Mouse (Mus musculus) MEL (cell line): ENCODE results near the gene Rundc3b. TPM values are rescaled to one million over a fixed set of nuclear protein-coding genes. Genes with fewer than 3 reads are reported as not detected.

Experiments
- DNase-seq: peaks from one replicate; pipeline ENCODE4 v3.0.0; 2011; ENCODE audit warnings: low read depth, low spot score
- H3K27ac ChIP-seq: 2 replicates; pipeline ENCODE4 v1.5.1; 2012; ENCODE audit warnings: low read depth, mild to moderate bottlenecking, control low read depth, low read length, moderate library complexity; ENCODE audit not compliant: control insufficient read depth
- H3K27me3 ChIP-seq, 2 experiments: fragments of 150-350 bp in 1 of 2; sonication (generic) in 1 of 2; 2 replicates each; pipeline ENCODE4 v1.6.1; 2012; ENCODE audit warnings: low read length in 2 of 2, mild to moderate bottlenecking in 2 of 2, improper control_type of control experiment in 1 of 2, moderate library complexity in 1 of 2; ENCODE audit not compliant: insufficient read depth in 2 of 2, control insufficient read depth in 1 of 2
- H3K36me3 ChIP-seq, 2 experiments: 2 replicates each; pipeline ENCODE4 v1.6.1; 2012 to 2014; ENCODE audit warnings: low read length in 2 of 2, improper control_type of control experiment in 1 of 2, inconsistent platforms in 1 of 2, mild to moderate bottlenecking in 1 of 2; ENCODE audit not compliant: insufficient read depth in 2 of 2, control insufficient read depth in 1 of 2
- H3K4me1 ChIP-seq, 2 experiments: fragments of 150-350 bp in 1 of 2; sonication (generic) in 1 of 2; 2 replicates each; pipeline ENCODE4 v1.6.1; 2012; ENCODE audit warnings: low read length in 2 of 2, improper control_type of control experiment in 1 of 2, mild to moderate bottlenecking in 1 of 2; ENCODE audit not compliant: insufficient read depth in 2 of 2, control insufficient read depth in 1 of 2
- H3K4me3 ChIP-seq, 2 experiments: fragments of 150-350 bp in 1 of 2; sonication (generic) in 1 of 2; 2 replicates each; pipeline ENCODE4 v1.5.1; 2012; ENCODE audit warnings: low read depth in 2 of 2, low read length in 2 of 2, mild to moderate bottlenecking in 2 of 2, moderate library complexity in 2 of 2, control low read depth in 1 of 2, improper control_type of control experiment in 1 of 2; ENCODE audit not compliant: control insufficient read depth in 1 of 2, insufficient read depth in 1 of 2
- H3K79me2 ChIP-seq: 2 replicates; pipeline ENCODE4 v1.6.1; 2012; ENCODE audit warnings: mild to moderate bottlenecking, low read length, moderate library complexity; ENCODE audit not compliant: control insufficient read depth, poor library complexity, insufficient read depth
- H3K9ac ChIP-seq: 2 replicates; pipeline ENCODE4 v1.6.1; 2012; ENCODE audit warnings: low read depth, mild to moderate bottlenecking, control low read depth, low read length, moderate library complexity; ENCODE audit not compliant: control insufficient read depth, poor library complexity, severe bottlenecking
- H3K9me3 ChIP-seq: fragments of 150-350 bp; sonication (generic); replicated peaks from 2 replicates; pipeline ENCODE4 v1.6.1; 2012; ENCODE audit warnings: mild to moderate bottlenecking, low read length, improper control_type of control experiment, moderate library complexity; ENCODE audit not compliant: insufficient read depth
- CHD2 ChIP-seq: IDR thresholded peaks from 2 replicates; pipeline ENCODE4 v1.6.1; 2011; ENCODE audit warnings: low read length, improper control_type of control experiment
- CTCF ChIP-seq, 3 experiments: IDR thresholded peaks in 2 of 3; conservative IDR thresholded peaks in 1 of 3; 2 replicates each; pipeline ENCODE4 v1.5.1; 2011 to 2012; ENCODE audit warnings: low read length in 3 of 3, low read depth in 2 of 3, mild to moderate bottlenecking in 2 of 3, improper control_type of control experiment in 1 of 3, inconsistent platforms in 1 of 3, mixed read lengths in 1 of 3, moderate library complexity in 1 of 3; ENCODE audit not compliant: control insufficient read depth in 1 of 3, insufficient read depth in 1 of 3, poor library complexity in 1 of 3, severe bottlenecking in 1 of 3
- ELF1 ChIP-seq: IDR thresholded peaks from 2 replicates; pipeline ENCODE4 v1.6.1; 2014; ENCODE audit warnings: low read depth, mild to moderate bottlenecking, inconsistent platforms, low read length, improper control_type of control experiment, moderate library complexity
- EP300 ChIP-seq, 2 experiments: IDR thresholded peaks; 2 replicates each; pipeline ENCODE4 v1.6.1; 2011; ENCODE audit warnings: improper control_type of control experiment in 2 of 2, low read length in 2 of 2, low read depth in 1 of 2, mild to moderate bottlenecking in 1 of 2
- ETS1 ChIP-seq: IDR thresholded peaks from 2 replicates; pipeline ENCODE4 v1.6.1; 2012; ENCODE audit warnings: low read depth, mild to moderate bottlenecking, inconsistent platforms, low read length, improper control_type of control experiment, moderate library complexity
- GABPA ChIP-seq: IDR thresholded peaks from 2 replicates; pipeline ENCODE4 v1.6.1; 2012; ENCODE audit warnings: low read depth, mild to moderate bottlenecking, inconsistent platforms, low read length, improper control_type of control experiment, moderate library complexity
- HCFC1 ChIP-seq: IDR thresholded peaks from 2 replicates; pipeline ENCODE4 v1.6.1; 2012; ENCODE audit warnings: low read depth, mild to moderate bottlenecking, inconsistent platforms, low read length, improper control_type of control experiment, moderate library complexity
- JUND ChIP-seq: IDR thresholded peaks from 2 replicates; pipeline ENCODE4 v1.6.1; 2011; ENCODE audit warnings: low read depth, mild to moderate bottlenecking, improper control_type of control experiment, low read length
- KAT2A ChIP-seq: conservative IDR thresholded peaks from 2 replicates; pipeline ENCODE4 v1.6.1; 2012; ENCODE audit warnings: low read depth, low read length, improper control_type of control experiment, inconsistent platforms
- MAX ChIP-seq: IDR thresholded peaks from 2 replicates; pipeline ENCODE4 v1.6.1; 2011; ENCODE audit warnings: low read length, improper control_type of control experiment
- MYB ChIP-seq: IDR thresholded peaks from 2 replicates; pipeline ENCODE4 v1.6.1; 2011; ENCODE audit warnings: mild to moderate bottlenecking, low read depth, low read length, improper control_type of control experiment
- NELFE ChIP-seq: IDR thresholded peaks from 2 replicates; pipeline ENCODE4 v1.6.1; 2011; ENCODE audit warnings: low read depth, low read length, improper control_type of control experiment
- POLR2AphosphoS2 ChIP-seq: IDR thresholded peaks from 2 replicates; pipeline ENCODE4 v1.6.1; 2011; ENCODE audit warnings: low read length, improper control_type of control experiment
- RAD21 ChIP-seq: IDR thresholded peaks from 2 replicates; pipeline ENCODE4 v1.6.1; 2011; ENCODE audit warnings: mild to moderate bottlenecking, low read depth, low read length, improper control_type of control experiment
- RCOR1 ChIP-seq: IDR thresholded peaks from 2 replicates; pipeline ENCODE4 v1.6.1; 2012; ENCODE audit warnings: low read depth, mild to moderate bottlenecking, inconsistent platforms, low read length, improper control_type of control experiment
- SMC3 ChIP-seq: IDR thresholded peaks from 2 replicates; pipeline ENCODE4 v1.6.1; 2011; ENCODE audit warnings: low read depth, low read length, improper control_type of control experiment
- UBTF ChIP-seq: IDR thresholded peaks from 2 replicates; pipeline ENCODE4 v1.6.1; 2012; ENCODE audit warnings: low read depth, mild to moderate bottlenecking, inconsistent platforms, low read length, improper control_type of control experiment, moderate library complexity, borderline replicate concordance; ENCODE audit not compliant: insufficient read depth
- ZKSCAN1 ChIP-seq: IDR thresholded peaks from 2 replicates; pipeline ENCODE4 v1.6.1; 2012; ENCODE audit warnings: low read depth, mild to moderate bottlenecking, inconsistent platforms, low read length, improper control_type of control experiment, moderate library complexity
- ZNF384 ChIP-seq: IDR thresholded peaks from 2 replicates; pipeline ENCODE4 v1.6.1; 2012; ENCODE audit warnings: low read depth, mild to moderate bottlenecking, inconsistent platforms, low read length, improper control_type of control experiment
- polyA plus RNA-seq, 2 experiments: library from polyadenylated mRNA; stranded (reverse) in 1 of 2; unstranded in 1 of 2; fragments of >175 nt in 1 of 2; fragments of >200 nt in 1 of 2; gene quantifications; 2 replicates each; pipeline versions ENCODE4 v1.2.1 to v1.2.4; 2012; ENCODE audit warnings: low replicate concordance in 2 of 2, low read depth in 1 of 2; ENCODE audit not compliant: insufficient read length in 2 of 2, insufficient read depth in 1 of 2, missing spikeins in 1 of 2
- total RNA-seq: library from RNA; depleted of rRNA; stranded (reverse); fragments of 300-350 nt; gene quantifications from 2 replicates; pipeline ENCODE4 v1.2.3, GENCODE M21; 2012

Gene Rundc3b
- total and polyA plus RNA-seq, 3 experiments, result not detected

DNA sequence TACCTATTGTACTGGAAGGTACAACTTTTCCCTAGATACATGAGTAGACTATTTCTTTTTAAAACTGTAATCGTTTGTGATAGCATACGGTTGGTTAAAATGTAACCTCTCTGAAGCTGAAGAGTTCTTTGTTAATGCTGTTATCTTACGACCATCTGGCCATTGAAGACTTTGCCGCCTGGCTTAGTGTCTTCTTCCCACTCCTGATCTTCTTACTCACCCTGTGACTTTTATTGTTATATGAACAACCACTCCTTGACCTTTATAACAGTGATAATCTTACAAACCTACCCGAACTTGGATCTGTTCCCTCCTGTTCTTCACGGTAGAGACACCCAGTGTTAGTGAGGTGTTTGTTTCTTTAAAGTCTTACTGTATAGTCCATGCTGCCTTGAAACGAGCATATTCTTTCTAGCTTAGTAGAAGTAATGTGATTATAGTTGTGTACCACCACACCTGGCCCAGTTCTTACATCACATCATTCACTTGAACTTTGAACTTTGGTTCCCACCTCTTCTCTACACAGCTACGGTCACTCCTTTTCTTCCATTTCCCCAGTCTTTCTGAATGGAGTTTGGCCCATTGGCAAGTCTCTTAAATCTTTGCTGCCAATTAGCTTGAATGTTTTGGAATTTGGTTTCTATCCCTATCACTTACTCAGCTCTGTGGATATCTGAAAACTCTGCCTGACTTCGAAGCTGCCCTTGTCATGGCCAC, 45.2 kb upstream of the Rundc3b start:
- no peak for DNase-seq
- Histone ChIP-seq H3K4me3 (no peak overlapping the region), H3K4me1 (no peaks in the 10 kb centered on the region), H3K27me3 (no peaks in the 10 kb centered on the region; a peak in 1 of 4 replicates), H3K79me2 (no peaks in the 10 kb centered on the region), H3K36me3 (no peaks in the 10 kb centered on the region), H3K27ac (no peak overlapping the region), H3K9me3 (no peaks in the 10 kb centered on the region), H3K9ac (no peak overlapping the region)
- TF ChIP-seq SMC3 (no peak), CTCF (IDR thresholded peaks at IDR 0.05 in 2 of 3, conservative IDR thresholded peaks at IDR 0.05 in 1 of 3; ENCODE audit: control insufficient read depth in 1 of 3, insufficient read depth in 1 of 3, low read depth in 2 of 3, low read length in 3 of 3, poor library complexity in 1 of 3, severe bottlenecking in 1 of 3) (no peak), UBTF (no peak)

DNA sequence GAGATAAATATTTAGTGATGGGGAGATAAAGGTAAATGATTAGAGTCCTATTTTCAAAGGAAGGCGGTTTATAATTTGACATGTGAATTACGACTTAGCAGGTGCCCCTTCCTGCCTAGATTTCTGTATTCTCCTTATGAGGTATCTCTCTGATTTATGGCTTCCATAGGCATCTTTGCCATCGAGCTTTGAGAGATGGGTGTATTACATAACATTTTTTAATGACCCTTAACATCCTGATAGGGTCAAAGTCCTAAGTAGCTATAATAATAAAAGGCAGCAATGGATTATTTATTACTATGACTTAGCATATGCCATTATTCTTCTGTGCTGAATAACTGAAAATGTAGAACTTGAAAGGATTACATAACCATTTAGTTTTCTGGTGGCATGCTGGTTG, 41.9 kb upstream of the Rundc3b start:
- DNase-seq, result no peak
- Histone ChIP-seq H3K9ac (no peak overlapping the region), H3K27me3 (no peaks in the 10 kb centered on the region), H3K79me2 (no peaks in the 10 kb centered on the region), H3K4me3 (no peak overlapping the region), H3K9me3 (no peaks in the 10 kb centered on the region), H3K27ac (no peak overlapping the region), H3K4me1 (no peaks in the 10 kb centered on the region), H3K36me3 (no peaks in the 10 kb centered on the region)
- TF ChIP-seq JUND (no peak), SMC3 (no peak), MYB (no peak), HCFC1 (no peak), KAT2A (no peak), EP300 (IDR thresholded peaks at IDR 0.05; ENCODE audit: low read depth in 1 of 2, low read length in 2 of 2) (no peak), RAD21 (no peak)

DNA sequence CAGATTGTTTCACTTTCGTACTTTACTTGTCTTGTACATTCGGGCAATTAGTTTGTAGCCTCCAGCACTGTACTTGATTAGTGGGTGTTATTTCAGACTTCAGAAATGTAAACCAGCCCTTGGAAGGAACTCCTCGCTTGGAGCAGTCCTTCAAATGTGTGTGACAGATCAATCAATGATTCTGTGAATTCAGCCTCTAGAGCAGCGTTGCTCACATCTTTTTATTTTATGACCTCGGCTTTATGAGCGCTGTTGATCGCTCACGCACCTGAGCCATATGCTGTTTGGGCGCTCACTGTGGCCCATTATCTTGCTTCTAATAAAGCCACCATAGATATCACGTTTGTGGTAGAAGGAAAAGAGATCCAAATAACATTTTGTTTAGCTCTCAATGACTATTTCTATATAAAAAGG, 38.0 kb upstream of the Rundc3b start:
- H3K36me3 ChIP-seq, result no peaks in the 10 kb centered on the region
- no peaks in the 10 kb centered on the region for H3K27me3 ChIP-seq
- TF ChIP-seq GABPA (no peak), MAX (no peak), ZNF384 (no peak), MYB (no peak), POLR2AphosphoS2 (no peak), ELF1 (no peak), ETS1 (no peak), NELFE (no peak), ZKSCAN1 (no peak), RAD21 (no peak), CHD2 (no peak), RCOR1 (no peak)
- no peak for DNase-seq
- no peak overlapping the region for H3K4me3 ChIP-seq
- H3K27ac ChIP-seq, result no peak overlapping the region
- no peaks in the 10 kb centered on the region for H3K4me1 ChIP-seq
- no peak overlapping the region for H3K9ac ChIP-seq
- H3K9me3 ChIP-seq, result no peaks in the 10 kb centered on the region
- no peaks in the 10 kb centered on the region for H3K79me2 ChIP-seq
